Mouse (Mus musculus) C3H10T1/2 (cell line): ENCODE results near the gene Zkscan6. TPM values are rescaled to one million over a fixed set of nuclear protein-coding genes. Genes with fewer than 3 reads are reported as not detected.

Source experiments
- polyA plus RNA-seq, 2 experiments: library from polyadenylated mRNA; unstranded; fragments of >200 nt; fragmentation: generic; extraction: Trizol; gene quantifications; one replicate each; pipeline ENCODE4 v1.2.1; 2012; ENCODE audit warnings: missing spikeins in 2 of 2

The Zkscan6 gene
- 10 to 100 TPM in 1 of 2 experiments, 1 to 10 TPM in 1; 4.2 to 11.0 TPM for polyA plus RNA-seq

DNA sequence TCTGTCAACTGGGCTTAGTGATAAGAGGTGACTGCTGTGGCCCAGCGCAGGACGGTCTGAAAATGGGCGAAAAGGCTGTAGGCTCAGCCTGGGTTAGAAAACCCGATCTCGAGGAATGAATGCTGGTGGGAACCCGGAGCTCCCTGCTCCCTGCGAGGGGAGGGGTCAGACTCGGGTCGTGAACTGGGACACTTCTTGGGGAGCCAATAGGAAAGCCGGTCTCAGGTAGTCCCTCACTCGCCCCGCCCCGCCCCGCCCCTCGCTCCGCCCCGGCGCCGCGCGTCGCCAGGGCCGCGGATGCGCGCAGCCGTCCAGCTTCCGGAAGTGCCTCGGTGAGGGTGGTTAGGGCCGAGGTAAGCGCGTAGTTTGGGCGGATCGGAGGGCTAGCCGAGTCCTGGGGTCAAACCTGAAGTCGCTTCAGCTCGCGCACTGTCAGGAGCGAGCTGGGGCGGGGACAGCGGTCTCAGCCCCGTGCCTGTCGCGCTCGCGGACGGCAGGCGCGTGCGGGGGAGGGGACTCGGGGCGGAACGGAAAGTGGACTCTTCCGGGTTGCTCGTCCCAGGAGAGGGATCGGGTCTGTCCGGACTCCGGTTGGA is at the start of gene Zkscan6:
Gene Zkscan6, plus strand, starts transcription at position 267 of the 596 bp plus-strand sequence.

GRCm38 (mm10) chr11:65788154-65788553 is 18.8 kb upstream of the Zkscan6 start, which contains the start of gene Map2k4:
Gene Map2k4 (minus strand): TSS chr11:65788297.

Other genes starting within 250 kb of the Zkscan6 start
- gene Map2k4, start 18.9 kb upstream of the Zkscan6 start, polyA plus RNA-seq: 10 to 100 TPM in 1 of 2 experiments, 1 to 10 TPM in 1; 2.3 to 20.5 TPM